Mouse (Mus musculus) cerebellum, adult 2 months (tissue): ENCODE measurements around the gene Synm.

Source experiments
- CTCF ChIP-seq: fragments of 200-500 bp; IDR thresholded peaks from 2 replicates; pipeline ENCODE4 v1.5.1; 2011; ENCODE audit warnings: low read depth, mild to moderate bottlenecking, control low read depth, low read length, moderate library complexity, borderline replicate concordance; ENCODE audit not compliant: insufficient read depth
- POLR2A ChIP-seq: fragments of 200-500 bp; IDR thresholded peaks from 2 replicates; pipeline ENCODE4 v1.6.1; 2011; ENCODE audit warnings: low read length, control low read depth, borderline replicate concordance; ENCODE audit not compliant: insufficient read depth

- TF ChIP-seq CTCF (no peak), POLR2A (no peak)
Measured at GRCm38 (mm10) chr7:67715176-67715575, 44.4 kb downstream of the Synm start.
